Mouse (Mus musculus): ENCODE results near the gene Ttc1.

Gene Ttc1

GRCm38 (mm10) chr11:43747233-43748226 is at the start of gene Ttc1:
TSS of gene Ttc1 (minus strand) at chr11:43748008.
- DNase-seq, result peak; percentile 98

DNA sequence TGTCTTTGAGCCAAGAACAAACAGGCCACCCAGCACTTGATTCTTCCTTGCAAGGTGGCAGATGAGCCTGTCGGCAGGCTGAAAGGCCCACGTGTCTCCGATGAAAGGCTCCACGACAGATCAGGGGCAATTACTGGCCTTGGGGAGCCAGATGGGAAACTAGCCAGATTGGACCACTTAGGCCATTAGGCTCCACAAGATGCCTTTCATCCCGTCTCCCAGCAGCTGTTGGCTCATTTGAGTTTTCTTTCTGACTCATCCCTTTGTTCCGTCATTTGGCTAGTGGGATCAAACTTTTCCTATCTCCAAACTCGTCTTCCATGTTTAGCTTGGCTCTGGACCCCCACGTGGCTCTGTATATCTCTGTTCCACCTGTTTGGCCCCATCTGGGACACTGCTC is 48.2 kb upstream of the Ttc1 start:
- peak in 1 of 2 experiments; percentile 19 for DNase-seq

GRCm38 (mm10) chr11:43790446-43790845 is 42.6 kb upstream of the Ttc1 start:
- no peak for DNase-seq

DNA sequence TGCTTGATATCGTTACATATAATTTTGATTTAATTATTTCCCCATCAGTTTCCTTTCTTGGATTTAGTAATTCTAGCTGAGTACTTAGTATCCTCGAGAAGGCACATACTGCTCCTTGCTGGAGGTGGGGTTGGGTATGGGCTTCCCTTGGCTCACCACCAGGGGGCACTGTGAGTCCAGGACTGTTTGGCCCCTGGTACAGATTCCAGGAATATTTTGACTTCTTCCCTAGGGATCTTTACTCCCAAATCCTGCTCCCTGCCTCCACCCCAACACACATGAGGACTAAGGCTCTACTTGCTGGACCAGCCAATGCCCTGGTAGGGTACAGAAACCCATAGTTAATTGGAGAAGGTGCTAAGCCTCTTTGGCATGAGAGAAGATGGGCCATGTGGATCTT is 36.0 kb upstream of the Ttc1 start:
- peak; percentile 81 to 89 for DNase-seq

DNA sequence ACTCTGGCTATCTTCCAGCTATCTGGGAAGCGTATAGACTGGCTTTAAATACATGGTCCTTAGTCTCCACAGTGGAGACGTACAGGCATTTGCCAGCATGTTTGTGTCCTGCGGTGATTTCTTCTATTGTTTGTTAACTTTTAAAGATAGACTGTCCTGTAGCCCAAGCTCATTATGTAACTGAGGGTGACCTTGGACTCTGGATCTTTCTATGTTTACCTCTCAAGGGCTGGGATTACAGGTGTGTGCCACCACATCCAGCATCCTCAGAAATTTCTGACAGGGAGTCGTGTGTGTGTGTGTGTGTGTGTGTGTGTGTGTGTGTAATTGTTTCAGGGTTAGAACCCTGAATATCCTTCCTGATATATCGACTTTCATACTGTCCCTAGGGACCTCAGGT is 35.3 kb upstream of the Ttc1 start:
- DNase-seq, result no peak

GRCm38 (mm10) chr11:43779551-43779950 is 31.7 kb upstream of the Ttc1 start:
- no peak for DNase-seq

- DNase-seq, result no peak
Measured at GRCm38 (mm10) chr11:43776324-43776694, 28.5 kb upstream of the Ttc1 start.

DNA sequence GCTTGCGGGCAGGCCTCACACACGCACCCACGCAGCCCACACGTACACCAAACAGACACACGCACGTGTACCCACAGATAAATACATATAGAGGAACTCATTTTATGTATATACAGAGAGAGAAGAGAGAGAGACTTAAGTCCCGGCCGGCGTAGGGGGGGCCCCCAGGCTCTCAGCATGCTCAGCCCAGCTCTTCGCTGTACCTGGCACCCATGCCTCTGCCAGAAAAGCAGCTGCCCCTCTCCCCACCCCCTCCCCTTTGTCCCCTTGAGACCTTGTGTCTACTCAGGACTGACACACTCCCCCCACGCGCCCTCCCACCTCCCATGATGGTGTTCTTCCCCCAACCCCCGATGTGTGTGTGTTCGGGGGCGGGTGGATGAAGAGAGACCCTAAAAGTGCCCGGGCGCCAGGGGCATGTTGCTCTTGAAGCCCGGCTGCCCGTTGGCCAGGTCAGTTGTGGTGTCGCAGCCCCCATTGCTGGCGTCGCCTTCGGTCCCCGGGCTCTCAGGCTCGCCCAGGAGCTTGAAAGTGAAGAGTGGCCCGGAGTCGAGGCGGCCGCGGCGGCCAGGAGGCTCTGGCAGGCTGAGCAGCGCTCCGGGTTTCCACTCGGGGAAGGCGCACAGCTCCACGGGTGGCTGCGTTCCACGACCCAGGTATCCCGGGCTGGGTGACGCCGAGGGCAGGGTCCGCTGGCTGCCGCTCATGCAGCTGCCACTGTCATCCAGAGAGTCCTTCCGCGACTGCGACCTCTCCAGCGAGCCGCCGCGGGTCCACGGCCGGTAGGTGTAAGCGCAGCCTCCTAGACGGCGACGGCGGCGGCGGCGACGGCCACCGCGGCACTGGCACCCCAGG is 27.9 kb upstream of the Ttc1 start:
- peak in 1 of 2 experiments; percentile 8 for DNase-seq

GRCm38 (mm10) chr11:43773725-43774124 is 25.9 kb upstream of the Ttc1 start:
- no peak for DNase-seq

- DNase-seq, result no peak
Measured at GRCm38 (mm10) chr11:43770110-43770509, 22.3 kb upstream of the Ttc1 start.

DNA sequence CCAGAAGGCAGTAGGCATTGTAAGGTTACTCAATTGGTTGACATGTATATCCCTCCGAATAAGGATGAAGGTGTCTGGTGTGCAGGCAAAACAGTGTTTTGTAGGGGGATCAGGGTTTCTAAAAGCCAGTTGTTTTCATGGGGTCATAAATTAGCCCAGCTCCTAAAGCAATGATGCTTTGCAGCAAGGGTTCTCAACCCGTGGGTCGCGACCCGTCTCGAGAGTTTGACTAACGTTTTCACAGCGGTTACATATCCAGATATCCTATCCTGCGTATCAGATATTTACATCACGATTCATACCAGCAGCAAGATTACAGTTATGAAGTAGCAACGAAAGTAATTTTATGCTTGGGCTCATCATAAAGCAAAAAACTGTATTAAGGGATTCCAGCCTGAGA is 19.9 kb upstream of the Ttc1 start:
- no peak for DNase-seq

- peak; percentile 85 to 86 for DNase-seq
Measured at GRCm38 (mm10) chr11:43766922-43767648, 19.3 kb upstream of the Ttc1 start.

- peak in 1 of 2 experiments; percentile 31 for DNase-seq
Measured at GRCm38 (mm10) chr11:43758436-43758835, 10.6 kb upstream of the Ttc1 start.

- DNase-seq, result no peak
Measured at GRCm38 (mm10) chr11:43755411-43755810, 7.6 kb upstream of the Ttc1 start.

GRCm38 (mm10) chr11:43754568-43754967 is 6.8 kb upstream of the Ttc1 start:
- DNase-seq, result no peak

DNA sequence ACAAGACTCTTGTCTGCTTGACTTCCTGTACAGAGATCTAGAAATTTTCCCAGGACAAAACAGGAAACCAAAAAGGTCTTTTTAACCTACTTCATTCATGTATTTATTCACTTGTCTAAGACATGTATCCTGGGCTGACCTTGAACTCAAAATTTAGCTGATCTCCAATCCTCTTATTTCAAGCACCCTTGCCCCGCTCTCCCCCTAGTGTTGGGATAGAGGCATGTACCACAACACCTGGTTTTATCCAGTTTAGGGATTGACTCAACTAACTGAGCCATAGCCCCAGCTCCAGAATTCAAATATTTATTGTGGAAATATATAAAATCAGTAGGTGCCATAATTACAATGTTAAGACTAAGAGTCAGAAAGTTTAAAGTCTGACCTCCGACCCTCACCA is 3.7 kb upstream of the Ttc1 start:
- DNase-seq, result no peak

- DNase-seq, result no peak
Measured at GRCm38 (mm10) chr11:43728737-43729301, 19.0 kb downstream of the Ttc1 start.

GRCm38 (mm10) chr11:43727796-43728195 is 20.0 kb downstream of the Ttc1 start:
- no peak for DNase-seq

DNA sequence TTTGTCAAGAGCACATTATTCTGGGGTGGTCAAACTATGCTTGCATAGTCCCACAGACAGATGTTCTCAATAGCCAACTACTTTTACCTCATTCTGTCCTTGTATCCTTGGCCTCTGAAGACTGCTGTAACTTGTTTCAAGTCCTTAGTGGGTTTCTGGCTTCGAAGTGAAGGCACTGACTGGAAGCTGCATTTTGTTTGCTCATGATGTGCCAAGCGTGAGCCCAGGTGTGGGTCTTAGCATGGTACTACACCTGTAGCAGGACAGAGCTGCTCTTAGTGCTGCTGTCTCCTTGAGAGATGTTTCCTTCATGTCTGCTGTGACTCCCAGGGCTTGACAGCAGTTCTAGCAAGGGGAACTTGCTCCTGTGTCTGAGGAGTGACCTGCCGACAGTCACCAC is 24.4 kb downstream of the Ttc1 start:
- no peak for DNase-seq

DNA sequence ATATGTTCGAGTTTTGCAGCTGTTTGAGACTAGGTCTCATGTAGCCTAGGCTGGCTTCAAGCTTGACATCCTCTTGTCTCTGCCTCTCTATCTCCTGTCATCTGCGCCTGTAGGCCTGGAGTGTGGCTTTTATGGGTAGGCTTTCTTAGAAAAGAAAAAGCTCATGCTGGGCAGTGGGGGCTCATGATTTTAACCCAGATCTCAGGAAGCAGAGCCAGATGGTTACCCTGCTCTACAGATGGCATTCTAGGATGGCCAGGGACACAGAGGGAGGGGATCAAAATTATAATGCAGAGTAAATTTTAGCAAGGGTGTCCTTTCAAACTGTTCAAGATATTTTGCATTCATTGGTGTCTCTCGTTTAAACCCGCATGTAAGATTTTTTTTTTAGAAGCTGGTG is 35.6 kb downstream of the Ttc1 start:
- DNase-seq, result peak; percentile 32 to 64

GRCm38 (mm10) chr11:43708409-43708808 is 39.4 kb downstream of the Ttc1 start:
- DNase-seq, result no peak

GRCm38 (mm10) chr11:43705751-43706150 is 42.1 kb downstream of the Ttc1 start:
- peak in 1 of 2 experiments; percentile 24 for DNase-seq

DNA sequence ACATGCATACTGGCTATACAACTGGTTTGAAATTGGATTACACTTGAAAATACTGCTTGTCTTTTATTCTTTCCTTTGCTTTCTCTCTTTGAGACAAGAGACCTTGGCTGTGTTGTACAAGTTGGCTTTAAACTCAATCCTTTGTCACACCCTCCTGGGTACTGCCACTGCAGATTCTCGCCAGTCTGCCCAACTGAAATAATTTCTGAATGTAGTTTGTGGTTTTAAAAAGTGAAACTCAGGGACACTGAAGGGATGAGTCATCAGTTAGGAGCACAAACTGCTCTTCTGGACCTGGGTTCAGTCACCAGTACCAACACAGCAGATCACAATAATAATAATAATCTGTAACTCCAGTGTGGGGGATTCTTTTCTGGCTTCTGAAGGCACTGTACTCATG is 44.3 kb downstream of the Ttc1 start:
- no peak for DNase-seq

All from cerebellum, postnatal 14 days (tissue).